Mouse (Mus musculus) left cerebral cortex, adult 11 months (tissue): ENCODE measurements at regions not wholly inside any gene's neighbourhood (a gene's known extent, or its start where the extent isn't known, plus 50 kb on each side); places are given as distances from the start of the nearest gene placed in this dataset.
"Not testable (repeated sequence)": the region's sequence is repeated elsewhere in the genome, so short reads cannot be mapped to it uniquely, and the experiment has no call there.

Source experiments
- DNase-seq: peaks from one replicate; pipeline ENCODE4 v3.0.0; 2022; ENCODE audit warnings: low spot score

DNA sequence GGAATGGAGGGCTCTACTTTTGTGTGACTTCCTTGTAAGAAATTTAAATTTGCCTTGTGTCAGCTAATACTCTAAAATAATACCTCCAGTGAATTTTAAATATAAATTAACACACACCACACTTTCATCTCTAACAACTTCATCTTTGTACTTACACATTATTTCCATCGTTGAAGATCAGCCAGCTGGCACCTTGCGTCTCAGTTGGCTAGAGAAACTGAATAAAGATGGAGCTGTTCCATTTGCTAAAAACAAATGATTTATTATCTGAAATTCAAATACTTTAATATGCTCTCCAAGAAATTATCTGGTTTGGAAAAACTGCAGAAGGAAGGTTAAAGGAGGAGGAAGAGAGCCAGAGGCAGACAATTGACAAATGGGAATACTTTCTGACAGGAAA, 122.0 kb upstream of the Gm11096 start:
- no peak for DNase-seq

DNA sequence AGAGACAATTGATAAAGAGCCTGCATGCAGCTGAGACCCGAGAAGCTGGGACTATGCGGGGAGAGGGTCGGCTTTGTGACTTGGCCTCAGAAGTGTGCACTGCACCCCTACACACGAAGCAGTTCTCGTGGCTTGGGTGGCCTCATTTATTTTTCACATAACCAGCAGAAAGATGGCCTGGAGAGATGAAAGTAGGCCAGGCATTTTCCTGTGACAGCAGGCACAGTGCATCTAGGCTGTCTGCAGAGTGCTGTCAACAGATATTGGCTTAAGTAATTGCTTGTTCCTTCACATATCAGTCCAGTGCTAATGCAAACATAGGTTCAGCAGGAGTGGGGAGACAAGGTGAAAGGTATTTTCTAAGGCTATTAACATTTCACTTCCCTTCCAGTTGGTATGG, 124.9 kb upstream of the Gm11096 start:
- no peak for DNase-seq

DNA sequence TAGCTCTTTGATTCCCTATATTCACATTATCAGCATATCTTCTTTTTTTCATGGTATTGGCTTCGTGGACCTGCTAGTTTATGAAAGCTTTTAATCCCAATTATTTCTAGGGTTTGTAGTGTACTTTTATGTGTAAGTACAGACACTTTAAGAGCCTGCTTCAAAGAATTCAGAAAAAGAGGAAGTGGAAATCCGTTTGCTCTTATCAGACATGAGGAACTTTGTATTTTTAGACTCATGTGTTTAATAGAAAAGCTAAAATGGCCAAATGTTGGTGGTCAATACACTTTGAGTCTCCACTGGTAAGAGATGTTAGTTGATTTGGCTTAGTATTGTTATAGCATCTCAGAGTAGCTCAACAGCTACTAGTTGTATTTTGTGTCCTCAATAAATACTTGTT, 135.7 kb upstream of the Gm11096 start:
- DNase-seq: no peak

DNA sequence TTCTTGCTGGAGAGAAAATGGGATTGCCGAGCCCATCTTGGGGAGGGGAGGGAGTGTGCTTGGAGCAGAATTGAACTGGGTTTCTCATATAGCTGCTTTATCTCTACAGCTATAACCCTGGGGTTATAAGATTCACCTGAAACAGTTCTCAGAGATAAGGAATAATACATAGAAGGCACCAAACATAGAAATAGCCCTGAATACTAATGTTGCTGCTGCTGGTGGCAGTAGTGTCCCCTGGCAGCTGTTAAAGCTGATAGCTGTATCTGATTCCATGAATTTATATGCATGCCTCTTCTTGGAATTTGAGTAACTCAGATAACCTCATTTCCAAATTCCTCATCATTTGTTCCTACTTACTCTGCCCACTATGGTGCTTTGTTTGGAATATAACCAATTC, 137.0 kb upstream of the Gm11096 start:
- DNase-seq: no peak

DNA sequence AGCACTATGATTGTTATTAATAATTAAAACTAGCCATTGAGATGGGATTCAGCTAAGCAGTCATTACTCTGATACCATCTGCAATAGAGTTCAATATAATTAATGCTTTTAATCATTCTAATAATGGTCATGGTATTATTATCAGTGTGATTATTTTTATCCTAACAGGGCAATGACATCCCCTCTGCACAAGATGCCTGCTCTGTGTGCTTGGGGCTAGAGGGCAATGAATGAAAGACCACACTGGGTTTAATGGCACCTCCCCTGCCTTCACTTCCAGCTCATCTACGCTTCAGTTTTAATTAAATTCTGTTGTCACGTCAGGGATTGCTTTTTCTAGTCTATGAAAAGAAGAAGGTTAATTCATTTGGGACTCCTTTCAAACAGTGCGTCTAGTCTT, 139.1 kb upstream of the Gm11096 start:
- no peak for DNase-seq

DNA sequence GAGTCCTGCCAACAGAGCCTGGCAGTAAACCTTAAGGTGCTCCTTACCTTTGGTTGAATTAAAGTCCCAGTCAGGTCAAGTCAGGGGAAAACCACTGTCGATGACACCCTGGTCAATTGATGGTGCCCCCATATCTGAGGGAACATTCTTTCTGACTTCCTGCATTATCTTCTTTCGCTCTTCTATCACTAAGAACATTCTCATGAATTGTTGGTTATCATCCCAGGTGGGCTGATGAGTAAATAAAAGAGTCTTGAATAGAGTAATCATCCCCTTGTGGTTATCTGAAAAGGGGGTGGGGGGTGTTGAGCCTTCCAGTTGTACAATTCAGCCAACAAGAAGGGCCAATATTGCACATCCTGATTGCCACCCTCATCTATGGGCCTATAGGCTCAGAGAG, 149.7 kb upstream of the Gm11096 start:
- no peak for DNase-seq

DNA sequence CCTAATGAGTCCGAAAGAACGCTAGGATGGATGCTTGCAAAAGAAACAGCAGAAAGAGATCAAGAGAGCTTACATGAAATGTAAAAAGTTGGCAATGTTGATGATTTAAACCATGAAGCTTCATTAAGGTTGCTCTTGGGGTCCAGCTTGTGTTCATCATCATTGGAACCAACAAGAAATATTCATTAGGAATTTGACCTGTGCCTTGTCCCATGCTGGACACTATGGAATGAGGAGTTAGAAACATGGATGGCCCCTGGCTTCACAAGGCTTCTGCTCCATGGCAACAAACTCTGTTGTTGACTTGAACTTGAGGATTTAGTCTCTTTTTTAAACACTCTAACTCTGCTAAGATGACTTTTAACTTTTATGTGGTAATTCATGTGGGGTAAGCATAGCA, 159.0 kb upstream of the Gm11096 start:
- no peak for DNase-seq

DNA sequence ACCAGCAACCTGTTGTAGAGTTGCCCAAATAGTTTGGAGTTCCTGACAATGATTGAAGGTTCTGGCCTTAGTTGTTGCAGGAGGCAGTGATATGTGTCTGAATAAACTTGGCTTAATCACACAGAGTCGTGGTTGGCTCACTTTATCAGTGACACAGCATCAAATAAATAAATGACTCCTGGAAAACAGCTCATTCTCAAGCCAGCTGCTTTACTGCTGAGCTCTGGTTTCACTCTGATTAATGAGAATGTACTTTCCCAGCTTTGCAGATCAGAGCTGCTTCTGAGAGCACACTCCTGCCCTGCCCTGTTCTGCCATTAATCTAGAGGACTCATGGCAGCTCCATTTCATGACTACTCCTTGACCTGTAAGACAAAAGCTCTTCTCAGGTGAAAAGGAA, 171.3 kb upstream of the Gm11096 start:
- DNase-seq: no peak

DNA sequence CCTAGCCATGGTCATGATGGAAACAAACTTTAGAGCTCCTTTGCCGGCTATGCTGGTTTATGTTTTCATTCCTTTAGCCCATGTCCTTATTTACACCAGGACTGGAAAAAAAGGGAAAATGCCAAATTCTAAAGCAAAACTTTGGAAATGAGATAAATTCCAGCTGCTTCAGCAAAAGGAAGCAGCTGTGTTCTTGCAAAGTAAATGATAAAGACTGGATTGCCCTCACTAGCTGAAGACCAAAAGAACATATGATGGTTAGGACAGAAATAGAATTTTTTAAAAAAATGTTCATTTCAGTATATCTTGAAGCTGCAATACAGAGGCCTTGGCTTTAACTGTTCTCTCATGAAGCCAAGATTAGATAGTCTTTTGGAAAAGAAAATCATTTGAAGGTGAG, 179.6 kb upstream of the Gm11096 start:
- no peak for DNase-seq

DNA sequence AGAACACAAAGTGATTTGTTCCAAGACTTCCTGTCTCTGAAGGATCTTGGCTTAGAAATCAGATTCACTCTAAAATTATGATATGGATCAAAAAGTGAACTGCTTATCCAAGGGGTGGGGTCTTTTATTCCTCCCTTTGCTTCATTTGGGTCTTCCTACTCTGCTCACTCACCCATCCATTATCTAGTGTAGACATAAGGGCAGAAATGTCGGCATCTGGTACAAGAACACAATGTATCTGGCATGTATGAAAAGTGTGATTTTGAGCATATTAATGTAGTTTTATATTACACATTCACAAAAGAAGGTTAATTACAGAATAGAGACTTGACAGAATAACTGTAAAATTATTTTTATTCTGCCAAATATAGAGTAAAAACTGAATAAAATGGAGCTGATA, 181.5 kb upstream of the Gm11096 start:
- no peak for DNase-seq

DNA sequence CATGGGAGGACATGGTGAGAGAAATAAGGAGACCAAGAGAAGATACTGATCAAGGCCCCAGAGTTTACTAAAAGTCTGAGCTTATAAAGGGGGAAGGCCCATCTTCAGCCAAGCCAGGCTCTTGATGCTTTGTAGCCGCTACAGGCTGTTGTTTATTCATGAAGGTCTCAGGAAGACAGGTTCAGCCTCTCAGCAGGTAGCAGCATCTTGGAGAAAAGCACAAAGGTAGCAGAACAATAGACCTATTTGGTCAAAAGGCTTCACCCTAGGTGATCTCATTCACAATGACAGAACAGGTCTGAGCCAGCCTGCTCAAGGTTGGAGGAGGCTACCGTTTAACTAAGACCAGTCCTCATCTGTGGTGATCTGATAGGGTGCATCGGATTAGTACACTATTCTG, 185.5 kb upstream of the Gm11096 start:
- DNase-seq: no peak

DNA sequence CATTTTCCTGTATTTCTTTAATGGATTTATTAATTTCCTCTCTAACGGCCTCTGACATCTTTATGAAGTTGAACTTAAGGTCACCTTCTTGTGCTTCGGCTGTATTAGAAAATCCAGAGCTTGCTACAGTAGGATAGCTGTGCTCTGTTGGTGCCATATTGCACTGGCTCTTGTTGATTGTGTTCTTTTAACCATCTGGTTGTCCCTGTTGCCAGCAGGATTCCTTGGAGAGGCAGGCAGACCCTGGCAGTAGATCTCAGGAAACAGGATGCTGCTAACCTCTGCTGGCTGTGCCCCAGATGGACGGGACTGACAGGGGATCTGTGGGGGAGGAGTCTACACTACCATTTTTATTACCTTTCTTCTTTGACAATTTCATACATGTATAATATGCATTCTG, 185.9 kb upstream of the Thumpd2 start:
- DNase-seq: no peak

DNA sequence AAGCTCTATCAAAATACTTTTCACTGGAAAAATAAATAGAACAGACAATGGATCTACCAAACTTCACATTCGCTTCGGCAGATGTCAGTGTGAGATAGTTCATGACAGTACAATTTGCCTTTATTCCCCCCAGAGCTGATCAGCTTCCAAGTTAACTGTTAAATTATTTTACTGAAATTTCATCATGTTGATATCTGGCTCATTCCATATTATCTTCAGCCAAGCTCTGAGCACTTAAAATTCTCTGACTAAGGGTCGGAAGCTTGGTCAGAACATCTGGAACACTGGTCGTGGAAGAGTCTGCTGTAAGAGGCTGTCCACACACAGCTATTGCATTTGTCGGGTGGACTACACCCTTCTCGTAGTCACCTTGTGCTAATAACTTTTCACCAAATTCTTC, 181.3 kb upstream of the Thumpd2 start:
- no peak for DNase-seq

DNA sequence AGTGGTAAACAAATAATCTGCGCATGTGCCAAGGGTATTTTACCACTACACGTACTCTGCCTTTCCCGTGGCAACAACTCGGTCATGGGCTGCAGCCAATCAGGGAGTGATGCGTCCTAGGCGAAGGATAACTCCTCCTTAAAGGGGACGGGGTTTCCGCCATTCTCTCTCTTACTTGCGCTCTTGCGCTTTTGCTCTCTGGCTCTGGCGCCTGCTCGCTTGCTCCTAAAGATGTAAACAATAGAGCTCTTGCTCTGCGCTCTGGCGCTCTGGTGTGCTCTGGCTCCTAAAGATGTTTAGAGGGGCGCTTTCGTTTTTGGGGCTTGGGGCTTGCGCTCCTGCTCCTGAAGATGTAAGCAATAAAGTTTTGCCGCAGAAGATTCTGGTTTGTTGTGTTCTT, 166.9 kb upstream of the Thumpd2 start:
- not testable (repeated sequence) for DNase-seq

DNA sequence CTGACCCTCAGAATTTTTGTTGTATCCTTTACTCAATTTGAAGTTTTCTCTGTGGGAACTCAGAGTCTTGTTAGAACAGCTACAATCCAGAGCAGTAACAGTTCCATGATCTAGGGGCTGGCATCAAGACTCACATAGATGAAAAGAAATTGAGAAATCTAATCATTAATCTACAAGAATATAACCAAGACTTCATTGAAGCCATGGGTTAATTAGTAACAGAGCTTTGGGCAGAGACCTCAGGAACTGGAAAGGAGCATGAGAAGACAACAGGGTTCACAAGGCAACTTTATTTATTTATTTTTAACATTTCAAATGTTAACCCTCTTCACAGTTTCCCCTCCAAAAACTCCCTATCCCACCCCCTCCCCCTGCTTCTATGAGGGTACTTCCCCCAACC, 160.4 kb upstream of the Thumpd2 start:
- DNase-seq: no peak

DNA sequence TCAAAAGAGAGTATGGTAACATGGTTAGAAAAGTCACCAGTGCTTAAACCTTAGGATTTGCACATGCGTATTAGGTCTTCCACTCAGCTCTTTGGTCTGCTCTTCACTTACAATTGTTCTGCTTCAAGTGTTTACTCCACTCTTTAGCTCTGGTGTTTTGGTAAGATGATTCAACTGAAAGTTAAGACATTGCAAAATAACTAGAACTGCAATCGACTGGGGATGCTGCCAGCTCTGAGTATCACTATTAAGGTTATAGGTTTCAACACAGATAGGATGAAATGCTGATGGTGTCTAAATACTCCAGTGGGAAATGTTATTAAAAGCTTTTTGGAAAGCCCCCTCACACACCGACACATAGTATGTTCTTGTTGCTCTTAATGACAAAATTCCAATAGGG, 156.6 kb upstream of the Thumpd2 start:
- DNase-seq: no peak

DNA sequence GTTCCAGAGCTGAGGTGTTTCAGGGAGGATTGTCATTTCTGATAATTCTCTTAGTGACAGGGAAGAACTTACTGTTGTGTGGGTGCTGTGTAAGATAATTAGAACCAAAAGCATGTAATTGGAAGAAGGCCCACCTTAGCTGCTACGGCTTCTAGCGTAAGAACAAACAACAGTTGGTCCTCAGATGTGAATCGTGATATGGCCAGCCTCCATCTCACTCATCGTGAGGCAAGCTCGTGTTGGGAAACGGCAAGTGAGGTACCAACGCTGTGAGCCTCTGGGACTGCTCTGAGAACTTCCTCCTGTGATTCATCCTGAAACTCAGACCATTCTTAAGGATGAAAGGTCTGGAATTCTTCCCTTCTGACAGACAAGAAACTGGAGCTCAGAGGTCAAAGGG, 150.0 kb upstream of the Thumpd2 start:
- DNase-seq: no peak

DNA sequence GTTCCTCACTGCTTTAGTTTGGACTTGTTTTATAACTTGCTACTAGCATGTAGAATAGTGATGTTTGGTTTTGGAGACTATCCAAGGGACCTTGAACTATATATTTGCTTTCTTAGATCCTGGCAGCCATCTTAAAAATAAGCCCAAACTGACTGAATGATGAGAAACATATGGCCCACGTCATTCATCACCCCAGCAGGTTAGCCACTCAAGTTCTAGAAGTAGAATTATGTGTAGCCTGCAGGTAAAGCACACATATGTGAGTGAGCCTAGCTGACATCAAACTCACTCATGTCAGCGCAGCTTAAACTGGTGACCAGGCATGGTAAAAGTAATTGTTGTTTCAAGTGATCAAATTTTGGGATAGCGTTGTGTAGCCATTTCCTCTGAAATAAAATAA, 147.2 kb upstream of the Thumpd2 start:
- no peak for DNase-seq

DNA sequence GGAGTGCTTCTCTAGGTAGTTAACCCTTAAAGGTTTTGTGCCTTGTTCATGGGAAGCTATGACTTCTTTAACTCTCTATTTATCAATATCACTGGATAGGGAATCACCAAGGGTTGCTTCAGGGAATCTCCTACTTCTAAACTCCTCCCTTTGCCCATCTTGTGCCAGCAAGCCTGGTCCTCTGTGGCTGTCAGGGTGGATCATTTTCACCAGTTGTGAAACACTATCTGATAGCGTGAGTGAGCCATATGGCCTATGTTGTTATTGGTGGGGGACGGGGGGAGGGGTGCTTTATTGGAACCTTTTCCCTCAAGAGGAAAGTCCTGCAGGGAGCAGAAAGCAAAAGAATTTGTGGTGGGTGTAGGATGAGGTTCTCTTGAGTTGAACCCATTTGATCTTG, 145.5 kb upstream of the Thumpd2 start:
- DNase-seq: no peak

DNA sequence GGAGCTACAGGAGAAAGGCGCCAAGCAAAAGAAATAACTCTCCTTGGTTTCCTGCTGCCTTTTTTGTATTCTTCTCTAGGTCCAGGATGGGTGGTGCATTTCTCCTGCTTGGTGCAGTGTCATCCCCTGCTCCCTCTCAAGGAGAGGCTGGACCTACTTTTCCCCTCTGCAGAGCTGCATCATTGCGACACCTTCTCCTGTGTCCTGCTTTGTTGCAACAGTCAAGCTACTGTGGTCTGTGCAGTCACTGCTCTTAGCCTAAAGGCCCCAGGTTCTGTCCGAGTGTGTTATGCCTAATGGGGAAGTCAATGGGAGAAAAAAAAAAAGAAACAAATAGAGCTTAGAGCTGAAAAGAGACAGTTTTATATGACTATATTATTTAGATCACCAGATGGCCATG, 144.4 kb upstream of the Thumpd2 start:
- DNase-seq: no peak

DNA sequence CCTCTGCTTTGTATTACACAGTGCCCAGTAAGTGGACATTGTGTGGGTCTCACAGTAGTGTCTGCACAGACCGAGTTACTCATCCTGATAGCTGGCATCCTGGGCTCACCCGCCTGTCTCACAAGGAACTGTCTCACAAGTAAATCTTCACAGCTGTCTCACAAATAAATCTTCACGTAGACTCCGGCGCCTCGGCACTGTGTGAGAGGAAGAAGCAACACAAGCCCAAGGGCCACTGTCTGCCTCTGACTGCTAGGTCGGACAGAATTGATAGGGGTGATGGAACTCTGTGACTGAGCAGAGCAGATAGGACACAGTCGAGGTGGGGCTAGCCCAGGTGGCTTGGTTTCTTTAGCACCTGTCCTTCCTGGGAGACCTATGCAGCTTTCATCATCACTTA, 136.2 kb upstream of the Thumpd2 start:
- no peak for DNase-seq

DNA sequence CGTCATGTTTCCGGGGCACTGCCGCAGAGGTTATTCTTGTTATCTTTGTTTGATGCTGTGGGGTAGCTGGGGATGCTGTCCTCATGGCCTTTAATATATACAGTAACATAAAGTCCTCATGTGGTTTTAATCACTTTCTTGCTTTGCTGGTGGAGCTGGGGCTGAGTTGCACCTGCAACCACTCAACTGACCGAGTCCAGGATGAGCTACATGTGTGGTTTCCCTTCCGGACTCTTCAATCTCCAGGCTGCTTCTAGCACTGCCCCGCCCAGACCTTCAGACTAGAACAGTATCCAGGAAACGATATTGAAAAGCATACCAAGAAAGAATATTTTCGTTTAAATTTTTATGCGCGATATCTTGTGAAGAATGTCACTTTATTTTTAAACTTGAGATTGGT, 129.1 kb upstream of the Thumpd2 start:
- no peak for DNase-seq

DNA sequence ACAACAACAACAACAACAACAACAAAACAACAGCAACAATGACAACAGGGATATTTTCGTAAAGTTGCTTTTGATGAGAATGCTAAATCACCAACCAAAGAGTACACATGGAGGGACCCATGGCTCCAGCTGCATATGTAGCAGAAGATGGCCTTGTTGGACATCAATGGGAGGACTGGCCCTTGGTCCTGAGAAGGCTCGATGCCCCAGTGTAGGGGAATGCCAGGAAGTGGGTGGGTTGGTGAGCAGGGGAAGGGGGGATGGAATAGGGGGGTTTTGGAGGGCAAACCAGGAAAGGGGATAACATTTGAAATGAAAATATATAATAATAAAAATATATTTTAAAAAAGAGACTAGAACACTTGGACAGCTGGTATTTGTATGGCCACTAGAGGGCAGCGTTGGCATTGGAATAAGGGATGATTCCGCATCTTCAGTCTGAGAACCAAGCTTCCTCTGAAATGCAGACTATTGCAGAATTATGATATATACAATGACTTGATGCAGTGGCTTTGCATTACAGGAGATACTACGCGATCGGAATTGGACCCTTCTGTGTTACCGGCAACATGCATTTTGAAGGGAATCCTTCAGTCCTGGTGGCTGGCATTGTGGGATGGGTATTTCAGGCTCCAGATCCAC, 128.5 kb upstream of the Thumpd2 start:
- DNase-seq: peak; percentile 47

DNA sequence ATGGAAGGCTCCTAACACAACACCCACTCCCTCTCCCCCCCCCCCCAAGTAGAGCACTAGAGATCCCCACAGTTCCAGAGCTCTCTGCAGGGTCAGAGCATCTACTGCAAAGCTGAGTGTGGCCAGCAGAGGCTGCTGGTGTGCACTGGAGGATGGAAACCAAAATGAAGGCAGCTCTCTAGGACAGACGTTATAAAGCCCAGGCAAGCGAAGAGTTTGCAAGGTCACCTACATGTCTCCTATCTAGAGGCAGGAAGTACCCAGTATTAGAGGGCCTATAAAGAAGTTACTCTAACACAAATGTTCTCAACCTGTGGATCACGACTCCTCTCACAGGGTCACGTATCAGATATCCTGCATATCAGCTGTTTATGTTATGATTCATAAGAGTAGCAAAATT, 125.1 kb upstream of the Thumpd2 start:
- DNase-seq: peak; percentile 21

DNA sequence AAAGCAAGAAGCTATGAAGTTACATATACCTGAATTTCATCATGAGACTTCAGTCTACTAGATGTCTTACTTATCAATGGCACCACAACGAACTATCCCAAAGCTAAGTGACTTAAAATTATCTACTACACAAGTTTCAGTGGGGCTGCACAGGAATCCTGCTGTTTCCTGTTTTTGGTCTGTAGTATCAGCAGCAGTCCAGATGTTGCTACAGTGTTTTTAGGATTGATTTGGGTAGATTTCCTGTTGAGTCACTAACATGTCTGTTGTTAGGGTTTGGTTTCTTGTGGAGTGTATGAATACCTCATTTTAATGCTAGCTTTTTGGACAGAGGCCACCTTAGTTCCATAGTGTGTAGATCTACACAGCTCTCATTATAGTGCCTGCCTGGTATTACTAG, 120.8 kb upstream of the Thumpd2 start:
- DNase-seq: no peak
